Mouse (Mus musculus) cerebellum, postnatal 25 days (tissue): ENCODE data around the gene Palld.

Source experiments
- DNase-seq, 2 experiments: peaks; one replicate each; pipeline ENCODE4 v3.0.0; 2021; ENCODE audit warnings: mixed read lengths in 2 of 2

Gene Palld

GRCm38 (mm10) chr8:61682902-61683301, 219.6 kb downstream of the Palld start:
- no peak for DNase-seq

- DNase-seq, result no peak
These were observed 221.3 kb downstream of the Palld start for GRCm38 (mm10) chr8:61681217-61681616.

GRCm38 (mm10) chr8:61677227-61677626, 225.3 kb downstream of the Palld start:
- DNase-seq, result no peak

GRCm38 (mm10) chr8:61671151-61671550, 231.3 kb downstream of the Palld start:
- DNase-seq, result no peak

GRCm38 (mm10) chr8:61670376-61670775, 232.1 kb downstream of the Palld start:
- no peak for DNase-seq

- DNase-seq, result no peak
These were observed 235.6 kb downstream of the Palld start for GRCm38 (mm10) chr8:61666919-61667318.

GRCm38 (mm10) chr8:61665021-61665420, 237.5 kb downstream of the Palld start:
- no peak for DNase-seq

- no peak for DNase-seq
These were observed 238.3 kb downstream of the Palld start for GRCm38 (mm10) chr8:61664162-61664561.

- no peak for DNase-seq
These were observed 239.7 kb downstream of the Palld start for GRCm38 (mm10) chr8:61662829-61663228.

GRCm38 (mm10) chr8:61661611-61662010, 240.9 kb downstream of the Palld start:
- no peak for DNase-seq

GRCm38 (mm10) chr8:61660961-61661360, 241.5 kb downstream of the Palld start:
- no peak for DNase-seq

- no peak for DNase-seq
These were observed 250.5 kb downstream of the Palld start for GRCm38 (mm10) chr8:61651955-61652354.

- no peak for DNase-seq
These were observed 256.2 kb downstream of the Palld start for GRCm38 (mm10) chr8:61646195-61646835.

- no peak for DNase-seq
These were observed 256.8 kb downstream of the Palld start for GRCm38 (mm10) chr8:61645642-61646041.

- DNase-seq, result no peak
These were observed 259.3 kb downstream of the Palld start for GRCm38 (mm10) chr8:61643215-61643614.

GRCm38 (mm10) chr8:61642358-61642847, 260.1 kb downstream of the Palld start:
- no peak for DNase-seq

GRCm38 (mm10) chr8:61639596-61639995, 262.9 kb downstream of the Palld start:
- DNase-seq, result no peak

GRCm38 (mm10) chr8:61639008-61639407, 263.5 kb downstream of the Palld start:
- no peak for DNase-seq

- no peak for DNase-seq
These were observed 264.8 kb downstream of the Palld start for GRCm38 (mm10) chr8:61637736-61638135.

GRCm38 (mm10) chr8:61634811-61635210, 267.7 kb downstream of the Palld start:
- DNase-seq, result no peak

GRCm38 (mm10) chr8:61632331-61632730, 270.2 kb downstream of the Palld start:
- no peak for DNase-seq

GRCm38 (mm10) chr8:61629631-61629968, 272.9 kb downstream of the Palld start:
- DNase-seq, result no peak

- no peak for DNase-seq
These were observed 273.4 kb downstream of the Palld start for GRCm38 (mm10) chr8:61628938-61629630.

- no peak for DNase-seq
These were observed 276.1 kb downstream of the Palld start for GRCm38 (mm10) chr8:61626246-61626952.
